Mouse (Mus musculus): ENCODE measurements at regions not wholly inside any gene's neighbourhood (a gene's known extent, or its start where the extent isn't known, plus 50 kb on each side); places are given as distances from the start of the nearest gene placed in this dataset.

- WGBS (ENCODE audit: insufficient replicate concordance): 75% methylated on average over 7 of the region's 7 CpGs
- DNase-seq (ENCODE audit: low read depth in 3 of 3, low spot score in 3 of 3): no peak
Measured at GRCm38 (mm10) chr13:99744790-99745120, 156.1 kb downstream of the Cartpt start.

DNA sequence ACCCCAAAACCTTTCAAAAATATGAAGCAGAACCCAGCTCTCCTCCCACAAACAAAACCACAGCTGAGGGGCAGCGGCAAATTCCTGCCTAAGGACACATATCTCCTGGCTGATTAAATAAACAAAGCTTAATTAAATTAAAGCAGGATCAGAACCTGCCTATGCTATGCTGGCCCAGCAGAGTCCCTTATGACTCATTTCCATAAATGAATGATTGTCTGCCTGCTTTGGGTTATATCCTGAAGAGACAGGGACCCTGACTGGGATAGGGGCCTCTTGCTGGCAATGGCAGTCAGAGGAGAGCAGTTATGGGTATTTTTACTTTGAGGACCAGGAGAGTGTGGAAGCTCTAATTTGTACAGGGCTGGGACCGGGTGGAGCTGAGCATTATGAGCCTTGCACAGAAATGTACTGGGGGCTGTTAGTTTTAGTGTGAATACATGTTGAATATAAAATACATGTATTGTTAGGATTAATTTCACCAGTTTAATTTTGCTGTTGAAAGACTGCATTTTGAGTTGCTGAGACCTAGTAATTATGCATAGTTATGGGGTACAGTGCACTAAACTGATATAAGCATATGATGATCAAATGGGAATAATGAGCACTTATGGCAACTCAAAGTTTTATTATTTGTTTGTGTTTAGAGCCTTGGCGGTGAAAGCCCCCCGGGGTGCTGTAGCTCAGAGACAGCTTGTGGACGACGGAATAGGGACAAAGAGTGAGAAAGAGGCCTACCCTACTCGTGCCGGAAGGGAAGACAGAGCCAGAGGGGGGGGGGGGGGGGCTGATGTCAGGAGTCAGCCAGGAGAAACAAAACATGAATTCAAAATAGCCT is 156.7 kb downstream of the Cartpt start:
- Histone ChIP-seq H3K27me3 (ENCODE audit: control insufficient read depth, insufficient read depth, low read length) (no peaks in the 10 kb centered on the region), H3K36me3 (replicated peaks; ENCODE audit: control insufficient read depth, insufficient read depth, low read depth) (no peaks in the 10 kb centered on the region), H3K9ac (replicated peaks) (no peak overlapping the region), H3K4me2 (ENCODE audit: low read depth) (no peak overlapping the region), H3K27ac (no peak overlapping the region), H3K4me3 (ENCODE audit: insufficient read depth in 1 of 2, low read depth in 2 of 2, low read length in 2 of 2) (no peak overlapping the region), H3K4me1 (replicated peaks; ENCODE audit: control insufficient read depth in 2 of 2, insufficient read depth in 2 of 2, low read length in 1 of 2) (peaks cover 13 to 14% of the 10 kb centered on the region in 2 experiments), H3K9me3 (ENCODE audit: control insufficient read depth, low read length) (no peaks in the 10 kb centered on the region)
- WGBS (ENCODE audit: insufficient replicate concordance): 56% methylated on average over 8 of the region's 8 CpGs
- no peak for TF ChIP-seq EP300 (IDR thresholded peaks at IDR 0.05; ENCODE audit: low read depth)
- no peak for TF ChIP-seq CTCF (IDR thresholded peaks at IDR 0.05; ENCODE audit: low read depth)
- DNase-seq (ENCODE audit: low read depth in 3 of 3, low spot score in 3 of 3) (no peak), ATAC-seq (ENCODE audit: insufficient read depth) (no peak)

More at GRCm38 (mm10) chr13:99744790-99745120, 156.1 kb downstream of the Cartpt start:
- Histone ChIP-seq H3K9me3 (ENCODE audit: control insufficient read depth, low read length) (no peaks in the 10 kb centered on the region), H3K27ac (no peak overlapping the region), H3K4me3 (ENCODE audit: insufficient read depth in 1 of 2, low read depth in 2 of 2, low read length in 2 of 2) (no peak overlapping the region), H3K9ac (replicated peaks) (no peak overlapping the region), H3K4me1 (replicated peaks; ENCODE audit: control insufficient read depth in 2 of 2, insufficient read depth in 2 of 2, low read length in 1 of 2) (peaks cover 13 to 14% of the 10 kb centered on the region in 2 experiments), H3K4me2 (ENCODE audit: low read depth) (no peak overlapping the region), H3K36me3 (replicated peaks; ENCODE audit: control insufficient read depth, insufficient read depth, low read depth) (no peaks in the 10 kb centered on the region), H3K27me3 (ENCODE audit: control insufficient read depth, insufficient read depth, low read length) (no peaks in the 10 kb centered on the region)
- TF ChIP-seq EP300 (IDR thresholded peaks at IDR 0.05; ENCODE audit: low read depth): no peak
- no peak for TF ChIP-seq CTCF (IDR thresholded peaks at IDR 0.05; ENCODE audit: low read depth)
- ATAC-seq (ENCODE audit: insufficient read depth): no peak

DNA sequence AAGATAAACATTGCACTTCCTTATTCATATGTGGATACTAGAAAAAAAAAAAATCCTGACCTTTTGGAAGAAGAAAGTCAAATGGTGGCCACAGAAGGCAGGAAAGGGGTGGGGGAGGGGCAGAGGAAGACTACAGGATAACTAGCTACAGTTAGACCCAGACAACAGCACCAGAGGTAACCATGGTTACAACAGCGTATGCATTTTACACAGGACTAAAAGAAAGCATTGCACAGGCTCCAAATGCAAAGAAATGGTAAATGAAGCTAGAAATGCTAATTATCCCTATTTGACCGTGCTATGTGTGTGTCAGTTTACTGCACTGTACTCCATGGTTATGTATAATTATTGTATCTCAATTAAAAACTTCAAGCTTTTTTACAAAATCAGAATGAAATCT is 158.4 kb downstream of the Cartpt start:
- no peak overlapping the region for H3K9ac ChIP-seq (replicated peaks)
- no peaks in the 10 kb centered on the region for H3K36me3 ChIP-seq (replicated peaks; ENCODE audit: control insufficient read depth, insufficient read depth, low read depth)
- no peak overlapping the region for H3K4me3 ChIP-seq (ENCODE audit: insufficient read depth in 1 of 2, low read depth in 2 of 2, low read length in 2 of 2)
- no peaks in the 10 kb centered on the region for H3K9me3 ChIP-seq (ENCODE audit: control insufficient read depth, low read length)
- no peak for DNase-seq (ENCODE audit: low read depth in 3 of 3, low spot score in 3 of 3)
- no peak for ATAC-seq (ENCODE audit: insufficient read depth)
- 76% methylated on average over 2 of the region's 2 CpGs for WGBS (ENCODE audit: insufficient replicate concordance)
- H3K4me1 ChIP-seq (replicated peaks; ENCODE audit: control insufficient read depth in 2 of 2, insufficient read depth in 2 of 2, low read length in 1 of 2): no peaks in the 10 kb centered on the region; a peak in 1 of 4 replicates
- no peak overlapping the region for H3K27ac ChIP-seq
- TF ChIP-seq CTCF (IDR thresholded peaks at IDR 0.05; ENCODE audit: low read depth) (no peak), EP300 (IDR thresholded peaks at IDR 0.05; ENCODE audit: low read depth) (no peak)
- no peaks in the 10 kb centered on the region for H3K27me3 ChIP-seq (ENCODE audit: control insufficient read depth, insufficient read depth, low read length)
- no peak overlapping the region for H3K4me2 ChIP-seq (ENCODE audit: low read depth)

- TF ChIP-seq EP300 (IDR thresholded peaks at IDR 0.05; ENCODE audit: low read depth) (no peak), CTCF (IDR thresholded peaks at IDR 0.05; ENCODE audit: low read depth) (no peak)
- Histone ChIP-seq H3K4me2 (ENCODE audit: low read depth) (no peak overlapping the region), H3K9me3 (ENCODE audit: control insufficient read depth, low read length) (no peaks in the 10 kb centered on the region), H3K27me3 (ENCODE audit: control insufficient read depth, insufficient read depth, low read length) (no peaks in the 10 kb centered on the region), H3K27ac (no peak overlapping the region), H3K36me3 (replicated peaks; ENCODE audit: control insufficient read depth, insufficient read depth, low read depth) (no peaks in the 10 kb centered on the region), H3K9ac (replicated peaks) (no peak overlapping the region), H3K4me3 (ENCODE audit: insufficient read depth in 1 of 2, low read depth in 2 of 2, low read length in 2 of 2) (no peak overlapping the region), H3K4me1 (replicated peaks; ENCODE audit: control insufficient read depth in 2 of 2, insufficient read depth in 2 of 2, low read length in 1 of 2) (no peaks in the 10 kb centered on the region; a peak in 1 of 4 replicates)
- no peak for ATAC-seq (ENCODE audit: insufficient read depth)
- 52% methylated on average over 2 of the region's 2 CpGs for WGBS (ENCODE audit: insufficient replicate concordance)
- DNase-seq (ENCODE audit: low read depth in 3 of 3, low spot score in 3 of 3): no peak
Measured at GRCm38 (mm10) chr13:99741981-99742380, 158.9 kb downstream of the Cartpt start.

- H3K4me2 ChIP-seq (ENCODE audit: low read depth): no peak overlapping the region
- WGBS (ENCODE audit: insufficient replicate concordance): 53% methylated on average over 1 of the region's 1 CpGs
- no peaks in the 10 kb centered on the region for H3K4me1 ChIP-seq (replicated peaks; ENCODE audit: control insufficient read depth in 2 of 2, insufficient read depth in 2 of 2, low read length in 1 of 2)
- no peaks in the 10 kb centered on the region for H3K27me3 ChIP-seq (ENCODE audit: control insufficient read depth, insufficient read depth, low read length)
- no peak overlapping the region for H3K4me3 ChIP-seq (ENCODE audit: insufficient read depth in 1 of 2, low read depth in 2 of 2, low read length in 2 of 2)
- H3K9ac ChIP-seq (replicated peaks): no peak overlapping the region
- no peak for ATAC-seq (ENCODE audit: insufficient read depth)
- no peak overlapping the region for H3K27ac ChIP-seq
- TF ChIP-seq CTCF (IDR thresholded peaks at IDR 0.05; ENCODE audit: low read depth) (no peak), EP300 (IDR thresholded peaks at IDR 0.05; ENCODE audit: low read depth) (no peak)
- no peaks in the 10 kb centered on the region for H3K9me3 ChIP-seq (ENCODE audit: control insufficient read depth, low read length)
- DNase-seq (ENCODE audit: low read depth in 3 of 3, low spot score in 3 of 3): no peak
- H3K36me3 ChIP-seq (replicated peaks; ENCODE audit: control insufficient read depth, insufficient read depth, low read depth): no peaks in the 10 kb centered on the region
Measured at GRCm38 (mm10) chr13:99739420-99739819, 161.5 kb downstream of the Cartpt start.
